Mouse (Mus musculus): ENCODE data around the gene Plcb1. TPM values are rescaled to one million over a fixed set of nuclear protein-coding genes. Genes with fewer than 3 reads are reported as not detected.

The Plcb1 gene
- polyA plus RNA-seq, 1 experiment from 2014 or later, result 11.8 TPM

GRCm38 (mm10) chr2:134935469-134935868, 149.6 kb downstream of the Plcb1 start:
- no peak overlapping the region for H3K4me2 ChIP-seq (ENCODE audit: low read depth, low read length)
- H3K36me3 ChIP-seq (ENCODE audit: control insufficient read depth, insufficient read depth, low read length), result no peaks in the 10 kb centered on the region
- ATAC-seq (ENCODE audit: low read depth), result no peak
- WGBS, result 89% methylated on average over 2 of the region's 2 CpGs
- peaks cover 2% of the 10 kb centered on the region for H3K27me3 ChIP-seq (ENCODE audit: control insufficient read depth, insufficient read depth, low read depth, low read length)
- no peak overlapping the region for H3K9ac ChIP-seq (ENCODE audit: low read length)
- H3K9me3 ChIP-seq (ENCODE audit: control insufficient read depth, low read length), result no peaks in the 10 kb centered on the region
- no peak overlapping the region for H3K4me3 ChIP-seq (ENCODE audit: low read length)
- peaks cover 6% of the 10 kb centered on the region; the same call in 1 of the 2 replicates for H3K4me1 ChIP-seq (replicated peaks; ENCODE audit: control insufficient read depth, insufficient read depth, low read length)
- no peak overlapping the region for H3K27ac ChIP-seq (ENCODE audit: low read length)

GRCm38 (mm10) chr2:134935970-134936649, 150.2 kb downstream of the Plcb1 start:
- H3K4me1 ChIP-seq (replicated peaks; ENCODE audit: control insufficient read depth, insufficient read depth, low read length), result peaks cover 5% of the 10 kb centered on the region; the same call in 1 of the 2 replicates

GRCm38 (mm10) chr2:134937666-134938065, 151.8 kb downstream of the Plcb1 start:
- Histone ChIP-seq H3K9me3 (ENCODE audit: control insufficient read depth, low read length) (no peaks in the 10 kb centered on the region), H3K4me2 (ENCODE audit: low read depth, low read length) (no peak overlapping the region), H3K9ac (ENCODE audit: low read length) (no peak overlapping the region), H3K4me3 (ENCODE audit: low read length) (no peak overlapping the region), H3K27ac (ENCODE audit: low read length) (no peak overlapping the region), H3K27me3 (ENCODE audit: control insufficient read depth, insufficient read depth, low read depth, low read length) (peaks cover 2% of the 10 kb centered on the region), H3K4me1 (replicated peaks; ENCODE audit: control insufficient read depth, insufficient read depth, low read length) (0 out of 2 replicates have a peak, but pooled peaks cover under 1% of the 10 kb centered on the region), H3K36me3 (ENCODE audit: control insufficient read depth, insufficient read depth, low read length) (no peaks in the 10 kb centered on the region)
- WGBS, result 58% methylated on average over 1 of the region's 1 CpGs
- no peak for ATAC-seq (ENCODE audit: low read depth)

More at GRCm38 (mm10) chr2:134935970-134936649, 150.2 kb downstream of the Plcb1 start:
- Histone ChIP-seq H3K4me3 (ENCODE audit: low read length) (no peak overlapping the region), H3K36me3 (ENCODE audit: control insufficient read depth, insufficient read depth, low read length) (no peaks in the 10 kb centered on the region), H3K27ac (ENCODE audit: low read length) (no peak overlapping the region), H3K27me3 (ENCODE audit: control insufficient read depth, insufficient read depth, low read depth, low read length) (peaks cover 2% of the 10 kb centered on the region), H3K9ac (ENCODE audit: low read length) (no peak overlapping the region), H3K4me2 (ENCODE audit: low read depth, low read length) (no peak overlapping the region), H3K9me3 (ENCODE audit: control insufficient read depth, low read length) (no peaks in the 10 kb centered on the region)
- ATAC-seq (ENCODE audit: low read depth), result no peak
- 66% methylated on average over 6 of the region's 6 CpGs for WGBS

DNA sequence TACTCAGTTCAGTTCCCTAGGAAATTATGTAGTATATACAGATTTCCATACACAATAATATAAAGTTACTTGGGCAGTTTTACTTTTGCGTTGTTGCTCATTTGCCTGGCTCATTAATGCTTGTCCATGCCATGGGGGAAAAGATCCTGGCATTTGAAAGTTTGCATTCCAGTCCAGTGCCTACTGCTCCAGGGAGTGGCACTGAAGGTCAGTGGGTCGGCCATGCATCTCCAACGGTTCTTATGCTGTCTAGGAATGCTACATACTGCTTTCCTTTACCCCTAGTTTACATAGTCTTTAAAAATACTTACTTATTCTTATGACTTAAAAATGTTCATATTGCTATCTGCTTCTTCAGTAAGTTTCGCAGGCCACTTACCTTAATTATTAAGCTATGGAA, 156.2 kb downstream of the Plcb1 start:
- Histone ChIP-seq H3K27ac (ENCODE audit: low read length) (no peak overlapping the region), H3K36me3 (ENCODE audit: control insufficient read depth, insufficient read depth, low read length) (no peaks in the 10 kb centered on the region), H3K9me3 (ENCODE audit: control insufficient read depth, low read length) (no peaks in the 10 kb centered on the region), H3K4me3 (ENCODE audit: low read length) (no peak overlapping the region), H3K4me2 (ENCODE audit: low read depth, low read length) (no peak overlapping the region), H3K4me1 (replicated peaks; ENCODE audit: control insufficient read depth, insufficient read depth, low read length) (0 out of 2 replicates have a peak, but pooled peaks cover 7% of the 10 kb centered on the region), H3K27me3 (ENCODE audit: control insufficient read depth, insufficient read depth, low read depth, low read length) (no peaks in the 10 kb centered on the region), H3K9ac (ENCODE audit: low read length) (no peak overlapping the region)
- WGBS, result 60% methylated on average over 4 of the region's 4 CpGs
- ATAC-seq (ENCODE audit: low read depth), result no peak

GRCm38 (mm10) chr2:134942919-134943318, 157.1 kb downstream of the Plcb1 start:
- H3K4me2 ChIP-seq (ENCODE audit: low read depth, low read length), result no peak overlapping the region
- ATAC-seq (ENCODE audit: low read depth), result no peak
- H3K4me3 ChIP-seq (ENCODE audit: low read length), result no peak overlapping the region
- H3K27me3 ChIP-seq (ENCODE audit: control insufficient read depth, insufficient read depth, low read depth, low read length), result no peaks in the 10 kb centered on the region
- H3K4me1 ChIP-seq (replicated peaks; ENCODE audit: control insufficient read depth, insufficient read depth, low read length), result 0 out of 2 replicates have a peak, but pooled peaks cover 7% of the 10 kb centered on the region
- H3K36me3 ChIP-seq (ENCODE audit: control insufficient read depth, insufficient read depth, low read length), result no peaks in the 10 kb centered on the region
- no peak overlapping the region for H3K9ac ChIP-seq (ENCODE audit: low read length)
- no peak overlapping the region for H3K27ac ChIP-seq (ENCODE audit: low read length)
- WGBS, result 29% methylated on average over 2 of the region's 2 CpGs
- H3K9me3 ChIP-seq (ENCODE audit: control insufficient read depth, low read length), result no peaks in the 10 kb centered on the region

DNA sequence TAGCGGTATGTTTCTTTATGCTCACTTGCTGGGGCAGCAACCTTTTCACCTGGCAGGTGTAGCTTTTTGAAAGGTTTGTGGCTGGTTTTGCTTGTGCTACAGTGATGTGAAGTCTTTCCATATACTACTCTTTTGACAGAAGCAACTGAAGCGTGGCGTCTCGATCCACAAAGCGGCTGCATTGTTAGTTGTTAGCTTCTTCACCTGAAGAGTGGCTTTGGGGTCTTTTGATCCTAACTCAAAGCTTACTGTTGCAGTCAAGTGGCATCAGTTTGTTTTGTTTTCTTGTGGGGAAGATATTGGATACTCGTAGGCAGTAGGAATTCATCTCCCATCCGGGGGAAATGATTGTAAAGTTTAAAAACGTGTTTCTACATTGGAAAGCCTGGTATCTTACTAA, 160.5 kb downstream of the Plcb1 start:
- WGBS, result 83% methylated on average over 8 of the region's 8 CpGs
- H3K9me3 ChIP-seq (ENCODE audit: control insufficient read depth, low read length), result no peaks in the 10 kb centered on the region
- H3K4me2 ChIP-seq (ENCODE audit: low read depth, low read length), result no peak overlapping the region
- no peak for ATAC-seq (ENCODE audit: low read depth)
- no peak overlapping the region for H3K9ac ChIP-seq (ENCODE audit: low read length)
- 0 out of 2 replicates have a peak, but pooled peaks cover 7% of the 10 kb centered on the region for H3K4me1 ChIP-seq (replicated peaks; ENCODE audit: control insufficient read depth, insufficient read depth, low read length)
- H3K27me3 ChIP-seq (ENCODE audit: control insufficient read depth, insufficient read depth, low read depth, low read length), result no peaks in the 10 kb centered on the region
- H3K36me3 ChIP-seq (ENCODE audit: control insufficient read depth, insufficient read depth, low read length), result no peaks in the 10 kb centered on the region
- no peak overlapping the region for H3K4me3 ChIP-seq (ENCODE audit: low read length)
- H3K27ac ChIP-seq (ENCODE audit: low read length), result no peak overlapping the region

DNA sequence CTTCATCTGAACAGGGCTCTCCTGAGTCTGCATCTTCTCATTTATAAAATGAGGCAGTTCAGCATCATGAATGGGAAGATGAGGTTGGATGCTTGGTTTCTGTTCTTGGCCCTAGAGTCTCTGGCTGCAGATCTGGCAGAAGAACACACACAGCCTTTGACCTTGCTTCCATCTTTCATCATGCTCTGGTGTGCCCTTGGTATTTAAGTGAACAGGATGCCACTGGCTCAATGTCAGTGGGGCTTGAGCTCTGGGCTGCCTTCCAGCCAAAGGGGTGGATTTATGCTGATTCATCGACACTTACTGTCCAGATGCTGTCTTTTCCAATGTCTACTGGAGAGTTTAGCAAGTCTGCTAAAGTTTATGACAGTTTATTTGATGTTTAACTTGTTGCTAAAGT, 161.0 kb downstream of the Plcb1 start:
- WGBS, result 45% methylated on average over 1 of the region's 1 CpGs
- Histone ChIP-seq H3K27ac (ENCODE audit: low read length) (no peak overlapping the region), H3K36me3 (ENCODE audit: control insufficient read depth, insufficient read depth, low read length) (no peaks in the 10 kb centered on the region), H3K4me2 (ENCODE audit: low read depth, low read length) (no peak overlapping the region), H3K4me3 (ENCODE audit: low read length) (no peak overlapping the region), H3K9ac (ENCODE audit: low read length) (no peak overlapping the region), H3K27me3 (ENCODE audit: control insufficient read depth, insufficient read depth, low read depth, low read length) (no peaks in the 10 kb centered on the region), H3K4me1 (replicated peaks; ENCODE audit: control insufficient read depth, insufficient read depth, low read length) (0 out of 2 replicates have a peak, but pooled peaks cover 7% of the 10 kb centered on the region), H3K9me3 (ENCODE audit: control insufficient read depth, low read length) (no peaks in the 10 kb centered on the region)
- peak; percentile 80 for ATAC-seq (ENCODE audit: low read depth)

GRCm38 (mm10) chr2:134952088-134952487, 166.2 kb downstream of the Plcb1 start:
- H3K4me2 ChIP-seq (ENCODE audit: low read depth, low read length), result no peak overlapping the region
- H3K27ac ChIP-seq (ENCODE audit: low read length), result no peak overlapping the region
- H3K9ac ChIP-seq (ENCODE audit: low read length), result no peak overlapping the region
- no peaks in the 10 kb centered on the region for H3K27me3 ChIP-seq (ENCODE audit: control insufficient read depth, insufficient read depth, low read depth, low read length)
- H3K4me1 ChIP-seq (replicated peaks; ENCODE audit: control insufficient read depth, insufficient read depth, low read length), result no peaks in the 10 kb centered on the region
- 56% methylated on average over 5 of the region's 5 CpGs for WGBS
- H3K36me3 ChIP-seq (ENCODE audit: control insufficient read depth, insufficient read depth, low read length), result no peaks in the 10 kb centered on the region
- H3K4me3 ChIP-seq (ENCODE audit: low read length), result no peak overlapping the region
- no peaks in the 10 kb centered on the region for H3K9me3 ChIP-seq (ENCODE audit: control insufficient read depth, low read length)
- ATAC-seq (ENCODE audit: low read depth), result no peak

GRCm38 (mm10) chr2:134956436-134956835, 170.6 kb downstream of the Plcb1 start:
- H3K27me3 ChIP-seq (ENCODE audit: control insufficient read depth, insufficient read depth, low read depth, low read length), result no peaks in the 10 kb centered on the region
- no peaks in the 10 kb centered on the region for H3K4me1 ChIP-seq (replicated peaks; ENCODE audit: control insufficient read depth, insufficient read depth, low read length)
- H3K9ac ChIP-seq (ENCODE audit: low read length), result no peak overlapping the region
- no peak for ATAC-seq (ENCODE audit: low read depth)
- no peaks in the 10 kb centered on the region for H3K9me3 ChIP-seq (ENCODE audit: control insufficient read depth, low read length)
- H3K27ac ChIP-seq (ENCODE audit: low read length), result no peak overlapping the region
- H3K36me3 ChIP-seq (ENCODE audit: control insufficient read depth, insufficient read depth, low read length), result no peaks in the 10 kb centered on the region
- H3K4me3 ChIP-seq (ENCODE audit: low read length), result no peak overlapping the region
- WGBS, result 87% methylated on average over 4 of the region's 4 CpGs
- H3K4me2 ChIP-seq (ENCODE audit: low read depth, low read length), result no peak overlapping the region
